Mouse (Mus musculus) embryo, embryonic 10 days (tissue): ENCODE measurements around the gene 2610318N02Rik.
A peak's percentile ranks its signal among the peaks of the same experiment; 100 is the strongest.
"Not testable (repeated sequence)": the region's sequence is repeated elsewhere in the genome, so short reads cannot be mapped to it uniquely, and the experiment has no call there.

Source experiments
- DNase-seq: peaks from one replicate; pipeline ENCODE4 v3.0.0-alpha.2; 2015; ENCODE audit warnings: low spot score

Gene 2610318N02Rik

GRCm38 (mm10) chr16:17124871-17125520 is at the start of gene 2610318N02Rik:
Gene 2610318N02Rik (minus strand): TSS chr16:17125167.
- DNase-seq: peak; percentile 95

GRCm38 (mm10) chr16:17168049-17168448 is 43.1 kb upstream of the 2610318N02Rik start:
- DNase-seq: no peak

GRCm38 (mm10) chr16:17167179-17167578 is 42.2 kb upstream of the 2610318N02Rik start:
- DNase-seq: no peak

GRCm38 (mm10) chr16:17165478-17165877 is 40.5 kb upstream of the 2610318N02Rik start:
- not testable (repeated sequence) for DNase-seq

GRCm38 (mm10) chr16:17154346-17154745 is 29.4 kb upstream of the 2610318N02Rik start:
- DNase-seq: no peak

GRCm38 (mm10) chr16:17151874-17152273 is 26.9 kb upstream of the 2610318N02Rik start:
- no peak for DNase-seq

- DNase-seq: no peak
Measured at GRCm38 (mm10) chr16:17150520-17151258, 25.7 kb upstream of the 2610318N02Rik start.

- peak; percentile 76 for DNase-seq
Measured at GRCm38 (mm10) chr16:17148084-17148483, 23.1 kb upstream of the 2610318N02Rik start.

- peak; percentile 19 for DNase-seq
Measured at GRCm38 (mm10) chr16:17147391-17147929, 22.5 kb upstream of the 2610318N02Rik start.

GRCm38 (mm10) chr16:17146772-17147235 is 21.8 kb upstream of the 2610318N02Rik start, which contains the start of gene Ccdc116:
Gene Ccdc116 (minus strand): TSS chr16:17147229.
- peak; percentile 95 for DNase-seq

- DNase-seq: peak; percentile 63
Measured at GRCm38 (mm10) chr16:17144339-17144738, 19.4 kb upstream of the 2610318N02Rik start, which contains the start of gene Ydjc. Gene Ydjc (plus strand): TSS chr16:17144621.

- no peak for DNase-seq
Measured at GRCm38 (mm10) chr16:17137355-17137754, 12.4 kb upstream of the 2610318N02Rik start.

- peak; percentile 34 for DNase-seq
Measured at GRCm38 (mm10) chr16:17132906-17133200, 7.9 kb upstream of the 2610318N02Rik start.

GRCm38 (mm10) chr16:17132089-17132905 is 7.3 kb upstream of the 2610318N02Rik start, which contains the start of gene Sdf2l1:
Gene Sdf2l1 (minus strand): TSS chr16:17132383.
- DNase-seq: peak; percentile 100

GRCm38 (mm10) chr16:17131191-17132088 is 6.5 kb upstream of the 2610318N02Rik start:
- peak; percentile 41 for DNase-seq

GRCm38 (mm10) chr16:17127292-17127691 is 2.3 kb upstream of the 2610318N02Rik start:
- DNase-seq: peak; percentile 74

GRCm38 (mm10) chr16:17124119-17124870 is 672 bp downstream of the 2610318N02Rik start:
- DNase-seq: peak; percentile 94

- no peak for DNase-seq
Measured at GRCm38 (mm10) chr16:17121569-17121968, 3.4 kb downstream of the 2610318N02Rik start.

GRCm38 (mm10) chr16:17117309-17117799 is 7.6 kb downstream of the 2610318N02Rik start:
- DNase-seq: no peak
